Mouse (Mus musculus): ENCODE measurements at regions not wholly inside any gene's neighbourhood (a gene's known extent, or its start where the extent isn't known, plus 50 kb on each side); places are given as distances from the start of the nearest gene placed in this dataset.
A peak's percentile ranks its signal among the peaks of the same experiment; 100 is the strongest.

GRCm38 (mm10) chr11:45752791-45753190 lies 99.1 kb upstream of the Clint1 start:
- Histone ChIP-seq H3K36me3 (ENCODE audit: control insufficient read depth, insufficient read depth, low read length) (no peaks in the 10 kb centered on the region), H3K4me2 (ENCODE audit: low read length) (no peak overlapping the region), H3K4me1 (ENCODE audit: control insufficient read depth, insufficient read depth, low read length) (no peaks in the 10 kb centered on the region), H3K9ac (ENCODE audit: low read length) (no peak overlapping the region), H3K27me3 (replicated peaks; ENCODE audit: control insufficient read depth, insufficient read depth, low read length) (no peaks in the 10 kb centered on the region), H3K4me3 (ENCODE audit: low read depth, low read length) (no peak overlapping the region), H3K27ac (ENCODE audit: low read depth, low read length) (no peak overlapping the region), H3K9me3 (replicated peaks; ENCODE audit: control insufficient read depth, low read length) (no peaks in the 10 kb centered on the region)
- 83% methylated on average over 2 of the region's 2 CpGs for WGBS
- DNase-seq (ENCODE audit: low spot score), result no peak
- ATAC-seq, result no peak

- WGBS, result 35% methylated on average over 4 of the region's 4 CpGs
These were observed 84.8 kb upstream of the Clint1 start for GRCm38 (mm10) chr11:45767081-45767480.

GRCm38 (mm10) chr11:45782435-45782834 lies 69.4 kb upstream of the Clint1 start:
- Histone ChIP-seq H3K27me3 (replicated peaks; ENCODE audit: control insufficient read depth, insufficient read depth, low read length) (no peaks in the 10 kb centered on the region), H3K36me3 (ENCODE audit: control insufficient read depth, insufficient read depth, low read length) (no peaks in the 10 kb centered on the region), H3K4me1 (ENCODE audit: control insufficient read depth, insufficient read depth, low read length) (peaks cover 7% of the 10 kb centered on the region; the same call in 1 of the 2 replicates), H3K4me3 (ENCODE audit: low read depth, low read length) (no peak overlapping the region), H3K4me2 (ENCODE audit: low read length) (no peak overlapping the region), H3K9me3 (replicated peaks; ENCODE audit: control insufficient read depth, low read length) (no peaks in the 10 kb centered on the region), H3K9ac (ENCODE audit: low read length) (no peak overlapping the region), H3K27ac (ENCODE audit: low read depth, low read length) (no peak overlapping the region)
- DNase-seq (ENCODE audit: low spot score), result no peak
- 82% methylated on average over 4 of the region's 4 CpGs for WGBS
- no peak for ATAC-seq

More at GRCm38 (mm10) chr11:45767081-45767480, 84.8 kb upstream of the Clint1 start:
- H3K4me1 ChIP-seq (ENCODE audit: control insufficient read depth, insufficient read depth, low read length), result no peaks in the 10 kb centered on the region
- no peaks in the 10 kb centered on the region for H3K27me3 ChIP-seq (replicated peaks; ENCODE audit: control insufficient read depth, insufficient read depth, low read length)
- H3K9ac ChIP-seq (ENCODE audit: low read length), result no peak overlapping the region
- no peak overlapping the region for H3K4me2 ChIP-seq (ENCODE audit: low read length)
- no peaks in the 10 kb centered on the region for H3K36me3 ChIP-seq (ENCODE audit: control insufficient read depth, insufficient read depth, low read length)
- no peak overlapping the region for H3K27ac ChIP-seq (ENCODE audit: low read depth, low read length)
- ATAC-seq, result no peak
- no peak overlapping the region for H3K4me3 ChIP-seq (ENCODE audit: low read depth, low read length)
- H3K9me3 ChIP-seq (replicated peaks; ENCODE audit: control insufficient read depth, low read length), result no peaks in the 10 kb centered on the region
- peak; percentile 49 for DNase-seq (ENCODE audit: low spot score)

- no peak overlapping the region for H3K4me2 ChIP-seq (ENCODE audit: low read length)
- H3K9me3 ChIP-seq (replicated peaks; ENCODE audit: control insufficient read depth, low read length), result no peaks in the 10 kb centered on the region
- ATAC-seq, result no peak
- no peak for DNase-seq (ENCODE audit: low spot score)
- no peak overlapping the region for H3K9ac ChIP-seq (ENCODE audit: low read length)
- peaks cover 7% of the 10 kb centered on the region; the same call in 1 of the 2 replicates for H3K4me1 ChIP-seq (ENCODE audit: control insufficient read depth, insufficient read depth, low read length)
- WGBS, result 47% methylated on average over 9 of the region's 9 CpGs
- H3K4me3 ChIP-seq (ENCODE audit: low read depth, low read length), result no peak overlapping the region
- H3K36me3 ChIP-seq (ENCODE audit: control insufficient read depth, insufficient read depth, low read length), result no peaks in the 10 kb centered on the region
- H3K27ac ChIP-seq (ENCODE audit: low read depth, low read length), result no peak overlapping the region
- no peaks in the 10 kb centered on the region for H3K27me3 ChIP-seq (replicated peaks; ENCODE audit: control insufficient read depth, insufficient read depth, low read length)
These were observed 66.0 kb upstream of the Clint1 start for GRCm38 (mm10) chr11:45785806-45786205.

- ATAC-seq, result no peak
- Histone ChIP-seq H3K27ac (ENCODE audit: low read depth, low read length) (no peak overlapping the region), H3K4me1 (ENCODE audit: control insufficient read depth, insufficient read depth, low read length) (peaks cover 7% of the 10 kb centered on the region; the same call in 1 of the 2 replicates), H3K27me3 (replicated peaks; ENCODE audit: control insufficient read depth, insufficient read depth, low read length) (no peaks in the 10 kb centered on the region), H3K4me2 (ENCODE audit: low read length) (no peak overlapping the region), H3K9me3 (replicated peaks; ENCODE audit: control insufficient read depth, low read length) (no peaks in the 10 kb centered on the region), H3K9ac (ENCODE audit: low read length) (no peak overlapping the region), H3K36me3 (ENCODE audit: control insufficient read depth, insufficient read depth, low read length) (no peaks in the 10 kb centered on the region), H3K4me3 (ENCODE audit: low read depth, low read length) (no peak overlapping the region)
- WGBS, result 86% methylated on average over 5 of the region's 5 CpGs
- DNase-seq (ENCODE audit: low spot score), result no peak
These were observed 64.4 kb upstream of the Clint1 start for GRCm38 (mm10) chr11:45787408-45787807.

GRCm38 (mm10) chr11:45789886-45790285 lies 62.0 kb upstream of the Clint1 start:
- peaks cover 7% of the 10 kb centered on the region; the same call in 1 of the 2 replicates for H3K4me1 ChIP-seq (ENCODE audit: control insufficient read depth, insufficient read depth, low read length)
- no peak overlapping the region for H3K9ac ChIP-seq (ENCODE audit: low read length)
- H3K36me3 ChIP-seq (ENCODE audit: control insufficient read depth, insufficient read depth, low read length), result no peaks in the 10 kb centered on the region
- WGBS, result 94% methylated on average over 3 of the region's 3 CpGs
- H3K27me3 ChIP-seq (replicated peaks; ENCODE audit: control insufficient read depth, insufficient read depth, low read length), result no peaks in the 10 kb centered on the region
- no peaks in the 10 kb centered on the region for H3K9me3 ChIP-seq (replicated peaks; ENCODE audit: control insufficient read depth, low read length)
- no peak overlapping the region for H3K4me3 ChIP-seq (ENCODE audit: low read depth, low read length)
- DNase-seq (ENCODE audit: low spot score), result no peak
- H3K4me2 ChIP-seq (ENCODE audit: low read length), result no peak overlapping the region
- H3K27ac ChIP-seq (ENCODE audit: low read depth, low read length), result no peak overlapping the region
- ATAC-seq, result no peak

- H3K9ac ChIP-seq (ENCODE audit: low read length), result no peak overlapping the region
- 48% methylated on average over 8 of the region's 8 CpGs for WGBS
- ATAC-seq, result no peak
- H3K4me2 ChIP-seq (ENCODE audit: low read length), result no peak overlapping the region
- no peaks in the 10 kb centered on the region for H3K36me3 ChIP-seq (ENCODE audit: control insufficient read depth, insufficient read depth, low read length)
- H3K4me1 ChIP-seq (ENCODE audit: control insufficient read depth, insufficient read depth, low read length), result peaks cover 3% of the 10 kb centered on the region; the same call in 1 of the 2 replicates
- H3K4me3 ChIP-seq (ENCODE audit: low read depth, low read length), result no peak overlapping the region
- no peaks in the 10 kb centered on the region for H3K27me3 ChIP-seq (replicated peaks; ENCODE audit: control insufficient read depth, insufficient read depth, low read length)
- no peak overlapping the region for H3K27ac ChIP-seq (ENCODE audit: low read depth, low read length)
- no peaks in the 10 kb centered on the region for H3K9me3 ChIP-seq (replicated peaks; ENCODE audit: control insufficient read depth, low read length)
- DNase-seq (ENCODE audit: low spot score), result no peak
These were observed 61.3 kb upstream of the Clint1 start for GRCm38 (mm10) chr11:45790504-45790903.

GRCm38 (mm10) chr11:45791696-45792095 lies 60.2 kb upstream of the Clint1 start:
- no peak overlapping the region for H3K4me3 ChIP-seq (ENCODE audit: low read depth, low read length)
- H3K9me3 ChIP-seq (replicated peaks; ENCODE audit: control insufficient read depth, low read length), result no peaks in the 10 kb centered on the region
- H3K4me1 ChIP-seq (ENCODE audit: control insufficient read depth, insufficient read depth, low read length), result no peaks in the 10 kb centered on the region
- H3K27me3 ChIP-seq (replicated peaks; ENCODE audit: control insufficient read depth, insufficient read depth, low read length), result no peaks in the 10 kb centered on the region
- no peak for ATAC-seq
- H3K9ac ChIP-seq (ENCODE audit: low read length), result no peak overlapping the region
- no peak overlapping the region for H3K4me2 ChIP-seq (ENCODE audit: low read length)
- WGBS, result 90% methylated on average over 2 of the region's 2 CpGs
- H3K27ac ChIP-seq (ENCODE audit: low read depth, low read length), result no peak overlapping the region
- H3K36me3 ChIP-seq (ENCODE audit: control insufficient read depth, insufficient read depth, low read length), result no peaks in the 10 kb centered on the region
- no peak for DNase-seq (ENCODE audit: low spot score)

- Histone ChIP-seq H3K27me3 (replicated peaks; ENCODE audit: control insufficient read depth, insufficient read depth, low read length) (no peaks in the 10 kb centered on the region), H3K4me3 (ENCODE audit: low read depth, low read length) (no peak overlapping the region), H3K9me3 (replicated peaks; ENCODE audit: control insufficient read depth, low read length) (no peaks in the 10 kb centered on the region), H3K4me2 (ENCODE audit: low read length) (no peak overlapping the region), H3K36me3 (ENCODE audit: control insufficient read depth, insufficient read depth, low read length) (no peaks in the 10 kb centered on the region), H3K4me1 (ENCODE audit: control insufficient read depth, insufficient read depth, low read length) (no peaks in the 10 kb centered on the region), H3K27ac (ENCODE audit: low read depth, low read length) (no peak overlapping the region), H3K9ac (ENCODE audit: low read length) (no peak overlapping the region)
- ATAC-seq (no peak), DNase-seq (ENCODE audit: low spot score) (no peak)
- WGBS, result 74% methylated on average over 5 of the region's 5 CpGs
These were observed 57.4 kb upstream of the Clint1 start for GRCm38 (mm10) chr11:45794361-45794981.

All from forebrain, embryonic 14.5 days (tissue).